Mouse (Mus musculus) intestine, embryonic 16.5 days (tissue): ENCODE results near the gene Ccl17. TPM values are rescaled to one million over a fixed set of nuclear protein-coding genes. Genes with fewer than 3 reads are reported as not detected.

Experiments
- ATAC-seq: fragments of 200-750 bp; cut with Nextera tagmentation; 2 replicates; pipeline ENCODE4 v1.8.0; 2017; ENCODE audit warnings: moderate TSS enrichment, moderate library complexity
- H3K27ac ChIP-seq: fragments of 300-500 bp; sonication (generic); 2 replicates; pipeline ENCODE4 v1.5.1; 2014; ENCODE audit warnings: mild to moderate bottlenecking, low read length
- H3K27me3 ChIP-seq: fragments of 300-500 bp; sonication (generic); replicated peaks from 2 replicates; pipeline ENCODE4 v1.6.1; 2014; ENCODE audit warnings: low read length, control low read depth, mixed read lengths; ENCODE audit not compliant: control insufficient read depth, insufficient read depth
- H3K36me3 ChIP-seq: fragments of 300-500 bp; sonication (generic); 2 replicates; pipeline ENCODE4 v1.6.1; 2014; ENCODE audit warnings: low read length, control low read depth; ENCODE audit not compliant: control insufficient read depth, insufficient read depth
- H3K4me1 ChIP-seq: fragments of 300-500 bp; sonication (generic); 2 replicates; pipeline ENCODE4 v1.6.1; 2014; ENCODE audit warnings: low read length, control low read depth, mixed read lengths; ENCODE audit not compliant: control insufficient read depth, insufficient read depth
- H3K4me2 ChIP-seq: fragments of 300-500 bp; sonication (generic); 2 replicates; pipeline ENCODE4 v1.6.1; 2014; ENCODE audit warnings: low read depth, low read length, control low read depth
- H3K4me3 ChIP-seq: fragments of 300-500 bp; sonication (generic); 2 replicates; pipeline ENCODE4 v1.5.1; 2014; ENCODE audit warnings: mild to moderate bottlenecking, low read length
- H3K9ac ChIP-seq: fragments of 300-500 bp; sonication (generic); 2 replicates; pipeline ENCODE4 v1.6.1; 2014; ENCODE audit warnings: low read depth, low read length
- H3K9me3 ChIP-seq: fragments of 300-500 bp; sonication (generic); 2 replicates; pipeline ENCODE4 v1.6.1; 2016; ENCODE audit warnings: low read length, control low read depth; ENCODE audit not compliant: control insufficient read depth
- WGBS: fragments of 180-500 bp; shearing (Covaris S2); extraction: QIAGEN DNeasy Blood & Tissue Kit; methylation state at CpG from one replicate; pipeline ENCODE4 v1.1.7; 2014; 5-methylcytosine and 5-hydroxymethylcytosine counted together
- polyA plus RNA-seq: library from polyadenylated mRNA; unstranded; fragments of >200 nt; fragmentation: Nextera tagmentation; extraction: Ambion mirVana; gene quantifications from 2 replicates; pipeline ENCODE4 v1.2.1, GENCODE M21; 2015

Ccl17 gene
- polyA plus RNA-seq, 1 experiment from 2014 or later, result 0.29 TPM

DNA sequence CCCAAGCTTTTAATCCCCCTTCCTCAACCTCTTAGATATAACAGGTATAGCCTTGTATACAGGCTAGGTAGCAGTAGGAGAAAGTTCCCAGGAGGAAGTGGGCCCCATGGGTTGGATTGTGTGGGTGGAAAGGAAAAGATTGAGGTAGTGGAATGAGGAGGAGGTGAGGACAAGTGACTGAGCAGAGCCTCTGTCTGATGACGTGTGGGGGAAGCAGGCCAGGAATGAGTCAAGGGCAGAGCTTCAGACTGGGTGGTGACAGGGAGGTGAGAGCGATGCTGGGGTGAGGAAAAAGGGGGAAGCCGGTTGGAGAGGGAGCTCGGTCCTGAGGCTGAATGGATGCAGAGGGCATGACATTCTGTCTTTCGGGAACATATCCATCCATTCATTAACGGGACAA lies 6.7 kb upstream of the Ccl17 start:
- 65% methylated on average over 6 of the region's 6 CpGs for WGBS

DNA sequence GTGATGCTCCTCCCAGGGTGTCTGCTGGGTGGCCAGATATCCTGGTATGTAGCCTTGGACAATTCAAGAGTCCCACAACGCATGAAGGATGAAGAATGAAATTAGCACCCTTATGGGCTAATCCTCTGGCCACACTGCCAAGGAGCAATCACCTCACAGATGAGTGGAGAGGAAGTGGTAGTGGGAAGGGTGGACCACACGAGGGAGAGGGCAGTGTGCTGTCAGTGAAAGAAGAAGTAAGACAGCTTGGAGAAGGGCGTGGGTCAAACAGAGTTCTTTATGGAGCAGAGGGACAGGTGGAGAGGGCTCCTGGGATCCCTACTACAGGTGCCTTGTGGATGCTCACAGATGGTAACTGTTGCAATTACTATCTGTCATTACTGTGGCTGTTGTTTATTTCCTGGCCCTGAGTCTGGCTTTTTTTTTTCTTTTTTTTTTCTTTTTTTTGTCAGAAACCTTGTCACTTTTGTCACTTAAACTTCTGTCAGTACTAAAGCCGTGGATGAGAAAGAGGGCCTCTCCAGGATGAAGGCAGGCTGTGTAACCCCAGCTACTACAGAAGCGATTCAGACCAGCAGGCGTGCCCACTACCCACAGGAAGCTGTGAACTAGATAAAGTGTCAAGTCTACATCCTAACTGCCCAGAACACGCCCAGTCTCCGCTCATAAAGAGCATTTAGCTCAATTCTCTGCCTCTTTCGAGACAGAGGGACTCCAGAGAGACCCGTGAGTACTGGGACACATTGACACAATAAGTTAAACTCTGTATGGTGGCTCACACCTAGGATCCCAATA lies 5.5 kb upstream of the Ccl17 start:
- Histone ChIP-seq H3K4me3 (no peak overlapping the region), H3K4me2 (no peak overlapping the region), H3K9ac (no peak overlapping the region), H3K27ac (no peak overlapping the region), H3K9me3 (no peaks in the 10 kb centered on the region), H3K36me3 (no peaks in the 10 kb centered on the region), H3K4me1 (no peaks in the 10 kb centered on the region; the same call in 1 of the 2 replicates), H3K27me3 (no peaks in the 10 kb centered on the region)
- WGBS, result 64% methylated on average over 10 of the region's 10 CpGs
- ATAC-seq, result no peak

More for the DNA sequence above, 6.7 kb upstream of the Ccl17 start:
- no peak overlapping the region for H3K4me2 ChIP-seq
- H3K9me3 ChIP-seq, result no peaks in the 10 kb centered on the region
- H3K4me1 ChIP-seq, result no peaks in the 10 kb centered on the region; the same call in 1 of the 2 replicates
- no peak overlapping the region for H3K27ac ChIP-seq
- H3K4me3 ChIP-seq, result no peak overlapping the region
- no peaks in the 10 kb centered on the region for H3K36me3 ChIP-seq
- ATAC-seq, result no peak
- no peak overlapping the region for H3K9ac ChIP-seq
- H3K27me3 ChIP-seq, result no peaks in the 10 kb centered on the region

DNA sequence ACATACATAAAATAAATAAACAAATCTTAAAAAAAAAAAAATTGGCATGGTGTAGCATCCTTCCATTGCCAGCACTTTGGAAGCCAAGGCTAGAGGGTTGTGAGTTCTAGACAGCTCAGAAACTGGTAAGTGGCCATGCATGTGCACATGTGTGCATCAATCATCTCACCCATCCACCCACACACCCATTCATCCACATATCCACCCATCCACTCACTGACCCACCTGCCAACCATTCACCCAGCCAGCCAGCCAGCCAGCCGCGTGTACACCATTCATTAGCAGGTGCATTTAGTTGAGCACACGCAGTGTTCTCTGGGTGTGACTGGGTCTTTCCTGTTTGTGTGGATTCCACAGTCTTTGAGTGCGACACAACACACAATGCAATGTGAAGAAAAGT lies 4.4 kb upstream of the Ccl17 start:
- H3K4me2 ChIP-seq, result no peak overlapping the region
- 78% methylated on average over 4 of the region's 4 CpGs for WGBS
- no peaks in the 10 kb centered on the region for H3K36me3 ChIP-seq
- H3K4me3 ChIP-seq, result no peak overlapping the region
- H3K9ac ChIP-seq, result no peak overlapping the region
- no peak overlapping the region for H3K27ac ChIP-seq
- H3K27me3 ChIP-seq, result no peaks in the 10 kb centered on the region
- H3K4me1 ChIP-seq, result no peaks in the 10 kb centered on the region; the same call in 1 of the 2 replicates
- no peaks in the 10 kb centered on the region for H3K9me3 ChIP-seq
- no peak for ATAC-seq

DNA sequence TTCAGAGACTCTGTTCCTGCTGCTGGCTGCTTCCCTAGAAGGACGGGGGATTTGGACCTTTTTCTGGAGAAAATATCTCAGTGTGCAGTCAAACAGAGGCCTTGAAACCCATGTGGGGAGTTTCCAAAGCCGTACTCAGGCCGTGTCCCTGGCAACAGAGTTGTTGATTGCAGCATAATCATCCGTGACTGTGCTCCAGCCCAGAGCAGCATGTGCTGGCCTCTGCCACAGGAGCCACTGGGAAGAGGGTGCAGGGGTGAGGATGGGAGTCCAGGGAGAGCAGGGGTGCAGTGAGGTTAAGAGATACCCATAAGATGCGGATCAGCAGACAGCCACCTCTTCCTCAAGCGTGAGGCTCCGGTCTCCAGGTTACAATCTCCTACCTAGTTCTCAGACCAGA lies 2.7 kb upstream of the Ccl17 start:
- ATAC-seq, result no peak
- no peaks in the 10 kb centered on the region; the same call in 1 of the 2 replicates for H3K4me1 ChIP-seq
- no peak overlapping the region for H3K4me3 ChIP-seq
- H3K4me2 ChIP-seq, result no peak overlapping the region
- H3K9me3 ChIP-seq, result no peaks in the 10 kb centered on the region
- no peak overlapping the region for H3K9ac ChIP-seq
- WGBS, result 61% methylated on average over 7 of the region's 7 CpGs
- H3K27me3 ChIP-seq, result no peaks in the 10 kb centered on the region
- no peak overlapping the region for H3K27ac ChIP-seq
- H3K36me3 ChIP-seq, result no peaks in the 10 kb centered on the region

DNA sequence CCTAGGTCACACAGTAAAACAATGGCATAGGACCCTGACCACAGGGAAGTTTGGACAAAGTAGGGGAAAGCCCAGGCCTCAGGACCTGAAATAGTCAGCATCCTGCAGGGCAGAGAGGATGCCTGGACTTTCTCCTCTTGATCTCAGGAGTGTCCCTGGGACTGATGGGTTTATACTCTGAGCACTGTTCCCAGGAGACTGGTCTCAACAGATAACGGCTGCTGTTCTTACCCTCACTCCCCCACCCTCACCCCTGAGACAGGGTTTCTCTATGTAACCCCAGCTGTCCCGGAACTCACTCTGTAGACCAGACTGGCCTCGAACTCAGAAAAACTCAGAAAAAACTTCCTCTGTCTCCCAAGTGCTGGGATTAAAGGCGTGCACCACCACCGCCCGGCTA lies 1.9 kb upstream of the Ccl17 start:
- Histone ChIP-seq H3K9me3 (no peaks in the 10 kb centered on the region), H3K4me3 (no peak overlapping the region), H3K36me3 (no peaks in the 10 kb centered on the region), H3K9ac (no peak overlapping the region), H3K27ac (no peak overlapping the region), H3K4me2 (no peak overlapping the region), H3K4me1 (no peaks in the 10 kb centered on the region; the same call in 1 of the 2 replicates), H3K27me3 (no peaks in the 10 kb centered on the region)
- no peak for ATAC-seq
- WGBS, result 71% methylated on average over 6 of the region's 6 CpGs

DNA sequence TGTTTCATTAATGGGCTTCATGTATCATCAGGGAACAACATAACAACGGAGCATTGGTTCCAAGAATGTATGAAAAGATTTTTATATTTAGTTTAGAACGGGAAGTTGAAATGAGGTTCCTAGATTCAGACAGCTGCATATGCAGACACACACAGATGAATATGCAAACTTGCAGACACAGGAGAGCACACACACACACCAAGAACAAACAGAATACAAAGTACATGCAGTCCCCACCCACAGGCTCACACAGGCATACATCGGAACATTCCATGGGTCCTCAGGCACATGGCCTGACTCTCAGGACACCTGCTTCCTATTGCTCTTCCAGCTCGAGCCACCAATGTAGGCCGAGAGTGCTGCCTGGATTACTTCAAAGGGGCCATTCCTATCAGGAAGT lies 602 bp downstream of the Ccl17 start:
- no peaks in the 10 kb centered on the region for H3K9me3 ChIP-seq
- no peak for ATAC-seq
- 75% methylated on average over 5 of the region's 5 CpGs for WGBS
- no peak overlapping the region for H3K27ac ChIP-seq
- H3K4me2 ChIP-seq, result no peak overlapping the region
- H3K27me3 ChIP-seq, result no peaks in the 10 kb centered on the region
- no peak overlapping the region for H3K9ac ChIP-seq
- H3K4me3 ChIP-seq, result no peak overlapping the region
- no peaks in the 10 kb centered on the region for H3K36me3 ChIP-seq
- H3K4me1 ChIP-seq, result no peaks in the 10 kb centered on the region; the same call in 1 of the 2 replicates

DNA sequence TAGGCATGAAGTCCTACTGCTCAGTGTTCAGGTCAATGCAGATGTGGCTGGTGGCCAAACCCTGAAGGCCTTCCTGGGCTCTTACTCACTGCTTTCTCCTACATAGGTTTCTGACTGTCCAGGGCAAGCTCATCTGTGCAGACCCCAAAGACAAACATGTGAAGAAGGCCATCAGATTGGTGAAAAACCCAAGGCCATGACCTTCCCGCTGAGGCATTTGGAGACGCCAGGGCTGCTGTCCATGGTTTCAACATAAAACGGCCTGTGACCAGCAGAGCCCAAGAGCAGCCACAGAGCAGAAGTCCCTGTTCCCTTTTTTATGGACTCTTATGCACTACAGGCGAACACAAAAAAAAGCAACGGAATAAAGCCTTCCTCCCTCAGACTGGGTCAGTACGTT lies 1.4 kb downstream of the Ccl17 start:
- no peak overlapping the region for H3K27ac ChIP-seq
- 64% methylated on average over 6 of the region's 6 CpGs for WGBS
- H3K4me2 ChIP-seq, result no peak overlapping the region
- no peaks in the 10 kb centered on the region for H3K4me1 ChIP-seq
- no peak overlapping the region for H3K9ac ChIP-seq
- H3K36me3 ChIP-seq, result no peaks in the 10 kb centered on the region
- H3K9me3 ChIP-seq, result no peaks in the 10 kb centered on the region
- H3K27me3 ChIP-seq, result no peaks in the 10 kb centered on the region
- H3K4me3 ChIP-seq, result no peak overlapping the region
- ATAC-seq, result no peak

DNA sequence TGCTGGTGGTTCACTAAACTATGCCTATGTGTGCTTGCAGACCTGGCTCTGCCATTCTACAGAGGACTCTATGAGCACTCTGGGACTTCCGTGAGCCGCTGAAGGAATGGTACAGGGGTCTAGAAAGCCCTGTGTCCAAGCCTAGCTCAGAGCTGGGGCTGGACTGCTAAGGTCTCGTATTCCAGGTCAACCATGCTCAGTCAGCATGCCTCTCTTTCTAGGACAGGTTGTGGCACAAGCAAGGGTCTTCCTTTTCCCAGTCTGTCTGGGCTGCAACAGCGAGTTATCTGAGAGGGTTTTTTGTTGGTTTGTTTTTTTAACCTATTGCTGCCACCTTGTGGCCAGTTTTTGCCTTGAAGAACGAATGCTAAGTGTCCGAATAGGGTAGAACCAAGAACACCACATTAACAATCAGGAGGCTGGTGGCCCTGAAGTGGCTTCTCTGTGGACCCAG lies 2.4 kb downstream of the Ccl17 start:
- WGBS, result 28% methylated on average over 6 of the region's 6 CpGs
- ATAC-seq, result peak; percentile 61
- Histone ChIP-seq H3K27me3 (no peaks in the 10 kb centered on the region), H3K36me3 (no peaks in the 10 kb centered on the region), H3K4me3 (no peak overlapping the region), H3K27ac (no peak overlapping the region), H3K9ac (no peak overlapping the region), H3K4me1 (no peaks in the 10 kb centered on the region), H3K9me3 (no peaks in the 10 kb centered on the region), H3K4me2 (no peak overlapping the region)

DNA sequence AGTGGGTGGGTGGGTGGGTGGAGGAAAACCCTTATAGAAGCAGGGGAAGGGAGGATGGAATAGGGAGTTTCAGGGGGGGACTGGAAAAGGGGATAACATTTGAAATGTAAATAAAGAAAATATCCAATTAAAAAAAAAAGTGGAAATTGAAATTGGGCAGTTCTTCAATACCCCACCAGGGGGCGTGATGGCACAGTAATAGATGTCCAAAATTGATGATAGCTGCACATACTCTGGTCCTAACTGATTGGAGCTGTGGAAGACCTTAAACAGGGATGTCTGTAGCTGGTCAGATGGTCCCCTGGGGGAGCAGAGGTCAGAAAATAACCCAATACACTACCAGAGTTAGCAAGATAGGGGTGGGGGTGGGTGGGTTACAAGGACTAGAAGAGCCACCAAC lies 4.3 kb downstream of the Ccl17 start:
- Histone ChIP-seq H3K27me3 (no peaks in the 10 kb centered on the region), H3K4me2 (no peak overlapping the region), H3K4me1 (no peaks in the 10 kb centered on the region), H3K9me3 (no peaks in the 10 kb centered on the region), H3K9ac (no peak overlapping the region), H3K4me3 (no peak overlapping the region), H3K27ac (no peak overlapping the region), H3K36me3 (no peaks in the 10 kb centered on the region)
- 6% methylated on average over 1 of the region's 1 CpGs for WGBS
- no peak for ATAC-seq

DNA sequence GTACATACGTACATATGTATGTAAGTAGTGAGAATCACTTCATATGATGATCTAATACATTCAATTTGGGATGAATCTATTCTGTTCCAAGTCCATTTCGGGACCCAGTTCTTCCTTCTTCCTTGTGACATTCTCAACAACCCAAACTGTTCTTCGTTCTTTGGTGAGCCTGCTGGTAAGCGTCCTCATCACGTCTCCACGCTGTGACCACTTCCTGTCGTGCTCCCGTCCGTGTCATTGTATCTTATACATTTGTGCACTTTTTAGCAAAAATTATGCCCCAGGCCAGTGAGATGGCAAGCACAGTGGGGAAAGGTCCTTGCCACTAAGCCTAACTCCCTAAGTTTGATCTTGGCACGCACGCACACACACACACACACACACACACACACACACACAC lies 7.7 kb downstream of the Ccl17 start:
- Histone ChIP-seq H3K27me3 (no peaks in the 10 kb centered on the region), H3K4me3 (no peak overlapping the region), H3K4me2 (no peak overlapping the region), H3K9me3 (no peaks in the 10 kb centered on the region), H3K27ac (no peak overlapping the region), H3K9ac (no peak overlapping the region), H3K36me3 (no peaks in the 10 kb centered on the region; the same call in 1 of the 2 replicates), H3K4me1 (no peaks in the 10 kb centered on the region)
- ATAC-seq, result no peak
- 91% methylated on average over 11 of the region's 11 CpGs for WGBS
